Mouse (Mus musculus) layer of hippocampus, adult 8-10 months (tissue): ENCODE results near the gene Mturn. TPM values are rescaled to one million over a fixed set of nuclear protein-coding genes. Genes with fewer than 3 reads are reported as not detected.

Source experiments
- DNase-seq, 2 experiments: peaks; one replicate each; pipeline ENCODE4 v3.0.0; 2022; ENCODE audit warnings: low spot score in 2 of 2
- total RNA-seq, 4 experiments: library from RNA; stranded (reverse); gene quantifications; 2 replicates each; pipeline ENCODE4 v1.2.4; 2022

The Mturn gene
- total RNA-seq, 4 experiments from 2014 or later = 113 to 141 (median 129) TPM

DNA sequence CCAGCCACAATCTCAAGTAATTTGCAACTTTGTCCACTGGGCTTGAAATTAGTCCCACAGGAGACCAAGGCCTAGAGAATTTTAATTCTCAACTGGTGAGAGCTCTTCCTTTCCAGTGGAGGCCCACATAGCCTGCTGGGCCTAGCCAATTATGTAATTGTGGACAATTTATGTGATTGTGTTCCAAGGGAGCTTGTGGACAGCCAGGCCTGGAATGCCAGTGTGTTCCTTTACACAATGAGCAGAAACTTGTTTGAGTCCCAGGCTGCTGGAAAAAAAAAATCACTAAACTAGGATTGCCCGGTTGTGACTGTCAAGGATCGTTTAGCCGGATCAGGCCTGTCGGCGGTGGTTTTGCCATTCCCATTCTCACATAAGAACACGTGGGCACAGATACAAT, 11.9 kb downstream of the Mturn start:
- DNase-seq = no peak

DNA sequence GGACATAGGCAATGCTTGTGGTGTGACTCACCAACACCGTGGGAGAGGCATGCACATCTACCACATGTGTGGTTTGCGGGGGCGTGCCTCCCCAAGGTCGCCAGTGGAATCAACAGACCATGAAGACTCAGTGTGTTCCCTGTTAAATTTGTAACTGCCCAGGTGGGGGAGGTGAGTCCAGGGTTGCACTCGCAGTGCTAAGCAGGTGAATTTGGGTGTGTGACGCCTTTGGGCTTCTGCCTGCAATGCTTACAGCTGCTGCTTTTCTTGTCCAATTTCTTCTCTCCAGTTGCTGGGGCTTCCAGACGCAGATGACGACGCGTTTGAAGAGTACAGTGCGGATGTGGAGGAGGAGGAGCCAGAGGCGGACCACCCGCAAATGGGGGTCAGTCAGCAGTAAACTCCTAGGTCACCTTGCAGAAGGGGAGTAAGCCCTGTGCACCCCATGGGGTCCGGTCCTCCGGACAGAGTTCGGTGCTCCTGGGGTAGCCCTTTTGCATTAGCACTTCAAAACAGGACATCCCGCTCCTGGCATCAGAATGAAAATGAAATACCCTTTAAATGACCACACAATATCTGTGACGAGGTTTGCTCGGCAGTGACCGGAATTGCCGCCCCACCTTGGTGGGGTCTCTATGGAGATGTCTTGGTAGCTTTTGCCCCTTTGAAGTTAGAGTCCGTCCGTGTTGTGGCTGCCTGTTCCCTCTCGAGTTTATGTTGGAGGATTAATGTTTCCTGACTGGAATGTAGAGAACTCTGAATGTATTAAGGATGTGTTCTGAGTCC, 17.5 kb downstream of the Mturn start:
- no peak for DNase-seq

DNA sequence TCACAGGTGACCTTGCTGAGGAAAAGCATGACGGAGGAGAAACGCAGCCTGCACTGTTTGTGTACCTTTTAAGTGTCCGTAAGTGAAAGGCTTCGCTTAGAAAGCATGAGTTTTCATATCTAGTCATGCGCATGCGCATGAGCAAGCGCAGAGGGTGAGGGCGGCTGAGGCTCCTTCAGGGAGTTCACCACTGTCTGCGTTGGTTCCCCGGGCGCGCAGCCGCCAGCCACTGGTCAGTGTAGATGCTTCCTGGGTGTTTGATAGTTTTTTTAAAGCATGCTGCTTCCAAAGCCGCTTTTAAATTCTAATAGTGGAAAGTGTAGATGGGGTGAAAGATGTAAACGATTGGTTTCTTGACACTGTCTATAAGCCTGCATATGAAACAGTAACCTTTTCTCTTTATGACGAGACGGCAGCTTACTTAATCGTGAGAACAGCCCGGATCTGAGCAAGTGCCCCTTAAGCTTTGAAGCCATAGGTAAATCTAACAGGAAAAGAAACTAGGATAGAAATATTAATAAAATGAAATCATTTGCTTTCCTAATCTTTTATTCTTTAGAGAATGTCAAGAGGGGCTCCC, 18.1 kb downstream of the Mturn start:
- DNase-seq = peak; percentile 68 to 79

DNA sequence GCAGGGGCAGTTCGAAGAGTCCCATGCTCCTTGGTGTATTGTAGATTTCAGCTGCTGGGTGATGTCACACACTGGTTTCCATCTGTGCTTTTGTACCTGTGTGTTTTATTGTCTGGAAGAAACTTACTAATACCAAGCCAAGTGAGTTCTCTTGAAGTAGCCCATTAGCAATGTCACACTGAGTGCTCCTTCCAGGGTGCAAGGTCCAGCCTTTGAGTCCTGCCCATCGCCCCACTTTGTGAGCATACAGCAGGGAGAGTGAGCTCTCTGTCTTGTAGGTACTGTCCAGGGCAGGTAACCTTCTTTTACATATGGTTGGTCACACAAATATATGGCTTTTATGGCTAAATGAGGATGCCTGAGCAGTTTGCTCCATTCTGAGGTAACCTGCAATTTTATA, 19.1 kb downstream of the Mturn start:
- DNase-seq = no peak

DNA sequence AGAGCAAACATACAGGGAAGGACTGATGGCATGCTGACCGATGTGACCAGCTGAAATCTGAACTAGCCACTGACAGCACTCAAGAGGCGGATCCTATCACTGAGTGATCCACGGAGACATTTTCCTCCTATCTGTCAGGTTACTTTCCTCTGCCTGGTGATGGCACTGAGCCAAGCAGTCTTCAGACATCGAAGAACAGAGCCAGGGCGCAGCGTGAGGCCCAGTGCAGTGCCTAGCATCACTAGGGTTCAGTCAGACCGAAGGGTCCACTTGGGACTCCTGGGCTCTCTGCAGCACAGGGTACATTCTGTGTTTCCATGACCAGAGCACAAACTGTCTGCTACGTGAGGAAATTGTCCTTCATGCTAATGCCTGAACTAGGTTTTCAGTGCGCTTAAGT, 20.5 kb downstream of the Mturn start:
- no peak for DNase-seq

DNA sequence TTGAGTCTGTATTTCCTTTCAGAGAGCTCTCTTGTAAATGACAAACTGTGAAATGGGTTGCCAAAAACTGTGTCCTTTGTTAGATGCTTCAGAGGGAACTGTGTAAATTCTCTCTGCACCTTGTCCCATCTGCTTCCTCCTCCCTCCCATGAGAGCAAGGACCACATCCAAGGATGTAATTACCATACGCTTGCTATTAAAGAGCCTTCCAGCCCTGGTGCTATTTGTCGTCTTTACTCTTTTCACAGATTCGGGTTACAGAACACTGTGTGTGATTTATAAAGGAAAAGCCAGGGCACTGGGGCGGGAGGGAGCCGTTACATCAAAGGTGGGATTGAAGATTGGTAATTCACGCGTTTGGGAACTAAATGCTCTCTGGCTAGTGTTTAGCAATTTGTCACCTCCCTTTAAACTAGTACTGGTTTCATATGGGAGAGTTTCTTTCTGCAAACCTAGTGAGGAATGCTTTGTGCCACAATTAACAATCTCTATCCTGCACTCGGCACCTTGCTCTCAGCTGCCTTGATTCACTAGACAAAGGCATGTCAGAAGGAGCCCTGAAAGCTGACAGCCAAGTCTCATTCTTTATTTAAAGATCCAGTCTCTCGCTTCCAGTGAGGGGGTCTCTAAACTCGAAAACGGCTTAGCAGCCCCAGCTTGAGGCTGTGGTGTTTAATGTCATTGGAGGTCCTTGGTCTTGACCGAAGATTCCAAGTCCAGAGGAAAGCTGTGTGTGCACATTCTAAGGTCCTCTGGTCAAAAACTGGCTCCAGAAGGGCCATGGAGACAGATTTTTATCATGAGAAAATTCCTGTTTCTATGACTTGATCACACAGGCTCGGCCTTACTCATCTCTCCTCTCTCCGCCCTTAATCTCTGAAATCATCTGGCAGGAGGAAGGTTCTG, 22.5 kb downstream of the Mturn start:
- no peak for DNase-seq

DNA sequence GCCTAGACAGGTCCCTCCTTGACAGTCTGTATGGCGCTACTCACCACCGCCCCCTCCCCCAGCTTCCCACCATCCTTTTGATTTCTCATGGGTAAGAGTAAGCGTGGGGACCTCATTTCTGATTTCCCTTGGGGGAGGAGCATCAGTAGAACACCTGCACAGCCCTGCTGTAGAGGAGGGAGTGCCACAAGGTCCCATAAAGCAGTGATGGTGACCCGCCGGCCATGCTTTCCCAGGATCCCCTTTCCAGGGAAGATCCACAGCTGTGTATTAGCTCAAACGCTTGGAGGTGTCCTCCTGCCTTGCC, 23.1 kb downstream of the Mturn start:
- no peak for DNase-seq

DNA sequence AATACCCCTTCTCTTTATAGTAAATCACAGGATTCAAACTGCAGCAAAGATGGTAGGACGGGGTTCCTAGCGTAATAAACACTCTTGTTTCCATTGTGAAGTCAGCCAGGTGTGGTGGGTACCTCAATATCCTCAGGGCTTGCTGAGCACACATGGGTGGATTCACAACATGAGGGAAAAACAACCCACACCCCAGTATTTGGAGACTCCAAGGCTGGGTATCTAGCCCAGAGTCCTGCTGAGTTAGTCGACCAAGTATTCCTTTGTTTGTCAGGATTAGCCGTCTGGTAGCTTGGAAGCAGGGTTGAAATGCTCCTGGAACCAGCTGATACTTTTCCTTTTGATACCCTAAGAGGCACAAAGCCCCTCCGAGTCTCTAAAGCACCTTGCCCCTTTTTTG, 23.4 kb downstream of the Mturn start:
- DNase-seq = no peak

DNA sequence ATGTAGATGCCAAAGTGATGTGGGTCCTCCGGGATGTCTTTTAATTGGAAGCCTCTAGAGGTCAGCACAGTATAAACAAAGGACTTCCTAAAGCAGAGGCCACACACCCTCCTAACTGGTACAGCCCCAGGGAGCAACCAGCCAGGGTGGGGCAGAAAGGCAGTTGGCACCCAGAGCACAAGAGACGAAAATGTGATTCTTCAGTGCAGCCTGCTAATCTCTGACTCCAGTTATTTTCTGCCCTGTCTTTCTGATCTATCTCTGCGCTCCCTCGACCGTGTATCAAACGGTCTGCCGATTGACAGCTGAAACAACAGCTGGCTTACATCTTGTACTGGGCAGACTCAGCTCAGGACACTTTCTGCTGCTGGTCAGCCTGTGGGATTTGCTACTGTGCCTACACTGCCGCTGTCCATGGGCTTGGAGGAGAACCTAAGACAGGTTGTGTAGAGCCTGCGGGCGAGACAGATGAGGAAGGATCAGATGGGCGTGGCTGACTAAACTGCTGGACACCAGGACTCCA, 24.0 kb downstream of the Mturn start:
- DNase-seq = peak in 1 of 2 experiments; percentile 48

DNA sequence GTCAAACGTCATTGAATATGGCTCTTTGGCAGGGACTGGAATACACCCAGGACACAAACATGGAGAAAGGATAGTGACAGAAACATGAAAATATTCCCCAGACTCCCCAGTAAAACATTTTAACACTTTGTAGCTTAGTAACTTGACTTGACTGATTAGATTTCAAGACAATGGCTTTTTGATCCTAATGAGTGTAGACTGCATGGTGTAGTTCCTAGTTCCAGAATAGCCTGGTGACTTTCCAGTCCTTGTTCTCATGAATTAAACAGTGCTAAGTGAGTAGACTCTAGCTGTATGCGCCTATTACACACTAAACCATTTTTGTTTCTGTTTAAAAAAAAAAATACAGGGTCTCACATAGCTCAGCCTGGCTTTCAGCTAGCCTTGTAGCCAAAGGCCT, 24.7 kb downstream of the Mturn start:
- no peak for DNase-seq

DNA sequence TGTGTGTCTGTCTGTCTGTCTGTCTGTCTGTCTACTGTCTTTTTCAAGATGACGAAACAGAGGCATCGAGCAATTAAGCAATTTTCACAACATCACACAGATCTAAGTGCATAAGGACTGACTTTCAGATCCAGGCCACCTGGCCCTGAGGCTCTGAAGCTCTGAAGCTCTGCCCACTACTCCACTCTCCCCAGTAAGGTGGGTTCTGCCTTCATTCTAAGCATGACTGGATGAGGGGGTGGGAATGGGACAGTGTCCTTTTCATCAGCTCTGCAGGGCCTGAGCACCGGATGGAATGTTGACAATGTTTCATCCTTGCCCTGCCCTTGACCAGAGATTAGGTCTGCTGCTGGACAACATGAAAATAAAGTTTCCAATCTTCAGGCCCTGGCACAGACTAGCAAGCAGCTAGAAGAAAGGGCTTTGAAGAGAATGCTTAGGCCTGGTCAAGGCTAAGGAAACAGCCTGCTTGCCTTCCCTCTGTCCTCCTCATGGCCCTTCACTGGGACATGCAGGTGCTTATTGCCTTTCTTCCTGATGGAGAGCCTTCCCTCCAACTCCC, 25.3 kb downstream of the Mturn start:
- DNase-seq = no peak

DNA sequence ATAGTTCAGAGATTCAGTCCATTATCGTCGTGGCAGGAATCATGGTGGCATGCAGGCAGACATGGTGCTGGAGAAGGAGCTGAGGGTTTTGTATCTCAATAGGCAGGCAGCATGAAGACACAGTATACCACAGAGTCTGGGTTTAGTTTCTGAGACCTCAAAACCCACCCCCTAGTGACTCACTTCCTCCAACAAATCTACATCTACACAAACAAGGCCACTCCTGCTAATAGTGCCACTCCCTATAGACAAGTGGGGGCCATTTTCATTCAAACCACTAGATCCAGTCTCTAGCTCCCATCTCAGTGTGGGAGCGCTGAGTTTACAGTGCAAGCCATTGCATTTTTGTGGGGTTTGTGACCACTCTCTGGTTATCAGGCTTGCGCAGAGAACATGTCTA, 27.2 kb downstream of the Mturn start:
- no peak for DNase-seq

DNA sequence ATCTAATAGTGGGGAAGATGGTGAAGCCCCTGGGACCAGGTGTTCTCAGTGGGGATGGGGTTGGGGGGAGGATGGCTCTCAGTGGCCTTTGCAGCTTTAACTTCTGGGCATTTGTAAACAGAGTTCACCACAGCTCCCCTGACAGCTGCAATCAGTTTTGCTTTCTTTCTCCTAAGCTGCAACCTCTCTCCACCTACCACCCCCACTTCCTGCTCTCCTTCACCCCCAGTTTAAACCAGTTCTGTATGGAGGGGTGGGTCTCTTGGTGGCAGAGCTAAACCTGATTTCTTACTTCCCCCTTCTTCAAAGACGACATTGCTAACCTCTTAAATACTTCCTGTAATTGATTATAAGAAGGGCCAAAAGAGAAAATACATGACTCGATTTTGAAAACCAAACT, 34.3 kb downstream of the Mturn start:
- DNase-seq = no peak

DNA sequence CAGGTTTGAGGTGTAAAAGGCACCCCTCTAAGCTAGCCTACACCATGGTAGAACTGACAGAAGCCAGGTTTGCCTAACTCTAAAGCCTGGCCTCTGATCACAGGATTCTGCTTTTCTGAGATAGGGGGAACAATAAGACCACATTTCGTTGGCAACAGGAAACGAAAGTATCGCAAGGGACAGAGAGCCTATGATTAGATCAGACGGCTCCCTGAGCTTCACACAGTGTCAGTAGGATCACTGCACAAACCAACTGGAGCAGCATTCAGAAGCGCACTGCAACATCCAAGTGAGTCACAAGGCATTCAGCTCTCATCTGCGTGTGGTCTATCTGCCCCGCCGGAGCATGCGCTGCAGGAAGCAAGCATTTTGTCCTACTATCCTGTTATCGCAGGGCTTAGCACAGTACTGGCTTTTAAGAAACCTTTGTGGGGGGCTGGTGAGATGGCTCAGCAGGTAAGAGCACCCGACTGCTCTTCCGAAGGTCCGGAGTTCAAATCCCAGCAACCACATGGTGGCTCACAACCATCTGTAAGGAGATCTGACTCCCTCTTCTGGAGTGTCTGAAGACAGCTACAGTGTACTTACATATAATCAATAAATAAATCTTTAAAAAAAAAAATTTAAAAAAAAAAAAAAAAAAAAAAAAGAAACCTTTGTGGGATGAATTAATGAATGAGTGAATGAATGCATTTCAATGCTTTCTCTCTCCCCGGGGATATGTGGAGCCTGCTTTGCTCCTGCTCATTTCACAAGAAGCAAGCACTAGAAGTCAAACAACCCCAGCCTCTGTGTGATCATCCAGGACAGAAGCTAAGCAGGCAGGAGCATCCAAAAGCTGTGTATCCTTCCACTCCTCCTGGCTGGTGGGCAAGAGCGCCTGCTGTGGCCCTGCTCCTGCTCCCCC, 37.6 kb downstream of the Mturn start:
- no peak for DNase-seq

DNA sequence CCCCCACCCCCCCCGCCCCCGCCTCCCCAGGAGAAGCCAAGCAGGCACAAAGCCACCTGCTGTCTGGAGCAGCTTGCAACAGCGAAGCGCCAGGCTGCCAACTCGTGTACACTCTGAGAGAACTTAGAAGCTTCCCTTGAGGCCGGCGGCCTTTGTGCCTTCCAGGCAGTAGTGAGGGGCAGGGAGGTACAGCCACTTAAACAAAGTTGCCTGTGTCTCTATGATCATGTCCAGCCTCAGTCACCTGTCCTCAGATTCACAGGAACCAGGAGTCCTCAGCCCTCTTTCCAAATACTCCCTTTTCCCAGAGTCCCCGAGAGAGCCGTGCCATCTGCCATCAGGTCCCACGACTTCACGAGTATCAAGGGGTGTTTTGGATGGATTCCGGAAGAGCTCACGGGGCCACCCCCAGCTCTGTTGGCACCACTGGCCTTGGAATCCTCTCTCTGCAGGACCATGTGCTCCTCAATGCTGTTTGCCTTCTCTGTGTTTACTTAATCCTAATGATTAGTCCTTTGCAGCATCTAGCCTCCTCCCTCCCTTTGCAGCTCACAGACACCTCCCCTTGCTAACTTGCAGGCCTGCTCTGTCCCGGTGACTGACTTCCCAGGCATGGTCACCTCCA, 38.4 kb downstream of the Mturn start:
- DNase-seq = peak in 1 of 2 experiments; percentile 57

DNA sequence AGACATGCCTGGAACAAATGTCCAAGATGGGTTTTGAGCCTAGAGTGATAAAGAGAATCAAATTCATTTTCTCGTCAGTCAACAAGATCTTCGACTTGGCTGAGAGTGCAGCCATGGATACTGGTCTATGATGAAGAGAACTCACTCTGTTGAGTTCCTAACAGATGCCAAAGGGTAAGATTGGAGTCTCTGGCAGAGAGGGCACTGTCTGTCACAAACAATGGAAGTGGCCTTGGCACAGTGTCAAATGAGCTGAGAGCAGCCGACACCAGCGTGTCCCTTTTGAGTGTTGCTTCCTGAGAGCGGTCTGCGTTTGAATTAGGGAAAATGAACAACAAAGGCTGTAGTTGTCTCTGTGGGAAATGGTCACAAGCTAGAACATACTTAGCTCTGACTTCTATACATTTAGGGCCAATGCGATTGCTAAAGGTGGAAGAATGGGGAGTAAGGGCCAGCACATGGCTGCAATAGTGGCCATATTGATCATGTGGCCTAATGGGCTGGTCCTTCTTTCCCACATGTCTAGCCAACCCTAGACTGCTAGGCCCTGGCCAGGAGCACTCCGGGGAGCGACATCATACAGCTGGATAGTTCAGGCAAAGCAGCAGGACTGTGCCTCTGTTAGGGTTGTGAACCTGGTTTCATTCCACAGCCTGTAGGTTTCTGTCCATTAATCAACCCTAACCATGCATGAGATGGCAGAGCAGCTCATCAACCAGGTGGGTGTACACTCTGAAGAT, 39.3 kb downstream of the Mturn start:
- DNase-seq = no peak

DNA sequence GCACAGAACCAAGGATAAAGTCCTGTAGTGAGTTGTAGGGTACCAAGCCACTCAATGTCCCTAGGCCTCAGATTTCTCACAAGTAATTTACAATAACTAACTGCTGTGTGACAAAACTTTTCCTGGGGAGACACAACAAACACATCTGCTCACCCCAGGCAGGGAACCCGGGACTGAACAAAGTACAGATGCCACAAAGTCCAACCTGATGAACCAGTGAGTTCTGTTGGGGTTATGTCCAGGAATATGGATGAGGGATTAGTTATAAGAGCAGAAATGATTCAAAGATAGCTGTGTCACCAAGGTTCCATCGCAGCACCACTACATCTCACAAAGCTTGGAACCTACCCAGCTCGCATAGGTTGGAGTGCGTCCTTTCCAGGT, 39.8 kb downstream of the Mturn start:
- no peak for DNase-seq

DNA sequence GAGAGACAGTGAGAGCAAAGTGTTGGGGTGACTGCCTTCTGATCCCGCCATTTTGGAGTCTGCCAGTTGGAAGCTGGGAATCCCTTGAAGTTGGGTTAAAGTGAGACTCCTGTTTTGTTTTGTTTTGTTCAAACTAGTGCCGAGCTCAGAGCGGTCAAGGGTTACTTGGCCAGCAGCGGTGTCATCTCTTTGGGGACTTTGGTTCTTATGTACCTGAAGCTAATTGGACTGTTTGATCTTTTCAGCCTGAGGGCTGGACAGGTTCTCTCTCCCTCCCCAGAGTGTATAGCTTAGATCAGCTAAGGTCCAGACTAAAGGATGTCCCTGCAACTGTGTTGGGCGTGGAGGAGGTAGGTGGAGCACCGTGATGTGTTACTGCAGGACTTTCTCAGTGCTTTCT, 44.9 kb downstream of the Mturn start:
- no peak for DNase-seq

DNA sequence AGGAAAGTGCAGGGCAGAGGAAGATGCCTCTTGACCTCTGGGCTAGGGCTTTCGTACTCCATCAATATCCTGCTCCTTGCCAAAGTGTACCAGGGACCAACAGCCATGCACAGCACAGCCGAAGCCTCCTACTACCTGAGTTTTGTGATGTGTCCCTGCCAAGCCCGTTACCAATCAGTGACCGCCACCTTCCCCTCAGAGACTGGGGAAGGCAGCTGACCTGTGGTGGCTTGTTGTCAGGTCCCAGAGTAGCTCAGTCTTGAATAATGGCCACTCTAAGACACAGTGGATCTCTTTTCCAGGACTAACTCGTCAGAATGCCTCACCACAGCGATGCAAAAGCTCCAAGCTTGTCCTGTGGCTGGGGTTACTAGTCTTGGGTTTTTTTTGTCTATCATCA, 45.4 kb downstream of the Mturn start:
- no peak for DNase-seq

DNA sequence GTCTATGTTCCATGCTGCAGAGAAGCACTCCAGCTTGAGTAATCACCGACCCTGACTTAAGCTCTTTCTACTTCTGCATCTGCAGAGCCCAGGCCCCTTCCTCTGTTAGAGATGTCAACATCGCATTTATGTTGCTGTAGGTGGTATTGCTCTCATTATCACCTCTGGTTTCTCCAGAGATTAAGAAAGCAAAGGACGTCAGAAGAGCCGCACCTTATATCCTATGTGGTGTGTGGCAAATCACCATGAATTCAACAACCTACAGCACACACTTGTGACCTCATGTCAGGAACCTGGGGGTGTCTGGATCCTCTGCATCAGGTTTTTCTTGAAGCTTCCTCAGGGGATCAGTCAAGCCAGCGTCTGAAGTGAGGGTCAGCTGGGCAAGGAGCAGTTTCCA, 46.0 kb downstream of the Mturn start:
- DNase-seq = no peak
